Mouse (Mus musculus) heart, embryonic 15.5 days (tissue): ENCODE measurements around the gene Tmem120a. TPM values are rescaled to one million over a fixed set of nuclear protein-coding genes. Genes with fewer than 3 reads are reported as not detected.
A peak's percentile ranks its signal among the peaks of the same experiment; 100 is the strongest.

ENCODE experiments used
- ATAC-seq: fragments of 200-750 bp; cut with Nextera tagmentation; replicated peaks from 2 replicates; pipeline ENCODE4 v1.8.0; 2017; ENCODE audit warnings: low read depth, moderate TSS enrichment; ENCODE audit not compliant: insufficient number of reproducible peaks, insufficient read depth, low FRiP score
- H3K27ac ChIP-seq: fragments of 300-500 bp; sonication (generic); 2 replicates; pipeline ENCODE4 v1.5.1; 2015; ENCODE audit warnings: mild to moderate bottlenecking, inconsistent platforms
- H3K27me3 ChIP-seq: fragments of 300-500 bp; sonication (generic); 2 replicates; pipeline ENCODE4 v1.6.1; 2015; ENCODE audit warnings: inconsistent platforms
- H3K36me3 ChIP-seq: fragments of 300-500 bp; sonication (generic); 2 replicates; pipeline ENCODE4 v1.6.1; 2015; ENCODE audit warnings: mild to moderate bottlenecking, inconsistent platforms
- H3K4me1 ChIP-seq: fragments of 300-500 bp; sonication (generic); replicated peaks from 2 replicates; pipeline ENCODE4 v1.6.1; 2015; ENCODE audit warnings: inconsistent platforms
- H3K4me2 ChIP-seq: fragments of 300-500 bp; sonication (generic); 2 replicates; pipeline ENCODE4 v1.6.1; 2015; ENCODE audit warnings: inconsistent platforms, mild to moderate bottlenecking, moderate library complexity
- H3K4me3 ChIP-seq: fragments of 300-500 bp; sonication (generic); 2 replicates; pipeline ENCODE4 v1.5.1; 2015; ENCODE audit warnings: mild to moderate bottlenecking, inconsistent platforms
- H3K9ac ChIP-seq: fragments of 300-500 bp; sonication (generic); 2 replicates; pipeline ENCODE4 v1.6.1; 2015; ENCODE audit warnings: mild to moderate bottlenecking, inconsistent platforms
- H3K9me3 ChIP-seq: fragments of 300-500 bp; sonication (generic); replicated peaks from 2 replicates; pipeline ENCODE4 v1.6.1; 2016; ENCODE audit warnings: inconsistent platforms
- WGBS: fragments of 180-500 bp; shearing (Covaris S2); methylation state at CpG from one replicate; pipeline ENCODE4 v1.1.7; 2015; ENCODE audit warnings: mixed read lengths; 5-methylcytosine and 5-hydroxymethylcytosine counted together
- polyA plus RNA-seq: library from polyadenylated mRNA; unstranded; fragments of >200 nt; fragmentation: Nextera tagmentation; extraction: Ambion mirVana; gene quantifications from 2 replicates; pipeline ENCODE4 v1.2.1, GENCODE M21; 2015

The Tmem120a gene
- polyA plus RNA-seq, 1 experiment from 2014 or later = 32.9 TPM

GRCm38 (mm10) chr5:135731322-135731721, 12.9 kb downstream of the Tmem120a start:
- H3K4me1 ChIP-seq = peaks cover 15% of the 10 kb centered on the region
- H3K9me3 ChIP-seq = no peaks in the 10 kb centered on the region
- no peak overlapping the region for H3K9ac ChIP-seq
- H3K4me2 ChIP-seq = no peak overlapping the region
- H3K4me3 ChIP-seq = no peak overlapping the region
- ATAC-seq = no peak
- no peaks in the 10 kb centered on the region for H3K27me3 ChIP-seq
- H3K27ac ChIP-seq = no peak overlapping the region
- H3K36me3 ChIP-seq = peaks cover 78% of the 10 kb centered on the region
- 91% methylated on average over 16 of the region's 16 CpGs for WGBS

GRCm38 (mm10) chr5:135730916-135731315, 13.3 kb downstream of the Tmem120a start:
- no peak for ATAC-seq
- 87% methylated on average over 10 of the region's 10 CpGs for WGBS
- H3K9ac ChIP-seq = no peak overlapping the region
- H3K36me3 ChIP-seq = peaks cover 74% of the 10 kb centered on the region
- H3K4me1 ChIP-seq = peaks cover 19% of the 10 kb centered on the region
- no peaks in the 10 kb centered on the region for H3K9me3 ChIP-seq
- H3K4me2 ChIP-seq = no peak overlapping the region
- no peaks in the 10 kb centered on the region for H3K27me3 ChIP-seq
- no peak overlapping the region for H3K27ac ChIP-seq
- H3K4me3 ChIP-seq = no peak overlapping the region

GRCm38 (mm10) chr5:135730278-135730677, 14.0 kb downstream of the Tmem120a start:
- Histone ChIP-seq H3K4me2 (no peak overlapping the region), H3K27ac (no peak overlapping the region), H3K9ac (no peak overlapping the region), H3K36me3 (peaks cover 67% of the 10 kb centered on the region), H3K4me1 (peaks cover 26% of the 10 kb centered on the region), H3K4me3 (no peak overlapping the region), H3K9me3 (no peaks in the 10 kb centered on the region), H3K27me3 (no peaks in the 10 kb centered on the region)
- 89% methylated on average over 10 of the region's 10 CpGs for WGBS
- no peak for ATAC-seq

- H3K4me3 ChIP-seq = no peak overlapping the region
- ATAC-seq = no peak
- no peak overlapping the region for H3K27ac ChIP-seq
- H3K9me3 ChIP-seq = no peaks in the 10 kb centered on the region
- no peak overlapping the region for H3K9ac ChIP-seq
- peaks cover 58% of the 10 kb centered on the region for H3K36me3 ChIP-seq
- no peaks in the 10 kb centered on the region for H3K27me3 ChIP-seq
- WGBS = 90% methylated on average over 13 of the region's 13 CpGs
- peaks cover 35% of the 10 kb centered on the region for H3K4me1 ChIP-seq
- no peak overlapping the region for H3K4me2 ChIP-seq
Observed at GRCm38 (mm10) chr5:135729351-135729750, 14.9 kb downstream of the Tmem120a start.

GRCm38 (mm10) chr5:135728361-135728760, 15.9 kb downstream of the Tmem120a start:
- Histone ChIP-seq H3K36me3 (peaks cover 48% of the 10 kb centered on the region), H3K27ac (no peak overlapping the region), H3K4me1 (peaks cover 40% of the 10 kb centered on the region), H3K9ac (no peak overlapping the region), H3K4me2 (no peak overlapping the region), H3K4me3 (no peak overlapping the region), H3K9me3 (no peaks in the 10 kb centered on the region), H3K27me3 (no peaks in the 10 kb centered on the region)
- WGBS = 89% methylated on average over 13 of the region's 13 CpGs
- no peak for ATAC-seq

GRCm38 (mm10) chr5:135727871-135728270, 16.4 kb downstream of the Tmem120a start:
- Histone ChIP-seq H3K27ac (no peak overlapping the region), H3K9ac (no peak overlapping the region), H3K4me1 (peaks cover 40% of the 10 kb centered on the region), H3K4me3 (no peak overlapping the region), H3K27me3 (no peaks in the 10 kb centered on the region), H3K4me2 (no peak overlapping the region), H3K9me3 (no peaks in the 10 kb centered on the region), H3K36me3 (peaks cover 43% of the 10 kb centered on the region)
- 92% methylated on average over 9 of the region's 9 CpGs for WGBS
- ATAC-seq = no peak

- Histone ChIP-seq H3K4me2 (no peak overlapping the region), H3K4me3 (no peak overlapping the region), H3K4me1 (peaks cover 51% of the 10 kb centered on the region), H3K27ac (peak overlapping the region; percentile 79), H3K36me3 (peaks cover 32% of the 10 kb centered on the region), H3K9ac (peak overlapping the region; percentile 19; the same call in 1 of the 2 replicates), H3K27me3 (no peaks in the 10 kb centered on the region), H3K9me3 (no peaks in the 10 kb centered on the region)
- WGBS = 56% methylated on average over 2 of the region's 2 CpGs
- ATAC-seq = peak; percentile 44
Observed at GRCm38 (mm10) chr5:135726641-135727346, 17.5 kb downstream of the Tmem120a start.

GRCm38 (mm10) chr5:135725991-135726390, 18.3 kb downstream of the Tmem120a start:
- ATAC-seq = no peak
- Histone ChIP-seq H3K36me3 (peaks cover 24% of the 10 kb centered on the region), H3K4me1 (peaks cover 52% of the 10 kb centered on the region), H3K9me3 (no peaks in the 10 kb centered on the region), H3K9ac (no peak overlapping the region), H3K4me3 (0 out of 2 replicates have a peak overlapping the region, but pooled peaks have one; percentile 6), H3K27ac (peak overlapping the region; percentile 79; the same call in 1 of the 2 replicates), H3K27me3 (no peaks in the 10 kb centered on the region), H3K4me2 (peak overlapping the region; percentile 38)
- 43% methylated on average over 6 of the region's 6 CpGs for WGBS

- peak overlapping the region; percentile 47; the same call in 1 of the 2 replicates for H3K27ac ChIP-seq
- H3K9me3 ChIP-seq = no peaks in the 10 kb centered on the region
- H3K4me2 ChIP-seq = peak overlapping the region; percentile 38
- 40% methylated on average over 8 of the region's 8 CpGs for WGBS
- H3K9ac ChIP-seq = no peak overlapping the region
- H3K4me3 ChIP-seq = 0 out of 2 replicates have a peak overlapping the region, but pooled peaks have one; percentile 6
- no peaks in the 10 kb centered on the region for H3K27me3 ChIP-seq
- peaks cover 54% of the 10 kb centered on the region for H3K4me1 ChIP-seq
- peaks cover 19% of the 10 kb centered on the region for H3K36me3 ChIP-seq
- ATAC-seq = peak; percentile 40
Observed at GRCm38 (mm10) chr5:135725391-135725841, 18.8 kb downstream of the Tmem120a start.

- H3K4me2 ChIP-seq = 0 out of 2 replicates have a peak overlapping the region, but pooled peaks have one; percentile 38
- peaks cover 12% of the 10 kb centered on the region; the same call in 1 of the 2 replicates for H3K36me3 ChIP-seq
- H3K27ac ChIP-seq = peak overlapping the region; percentile 47; the same call in 1 of the 2 replicates
- ATAC-seq = peak; percentile 7; the same call in 1 of the 2 replicates
- H3K4me3 ChIP-seq = no peak overlapping the region
- peaks cover 60% of the 10 kb centered on the region for H3K4me1 ChIP-seq
- 34% methylated on average over 9 of the region's 9 CpGs for WGBS
- H3K9ac ChIP-seq = no peak overlapping the region
- no peaks in the 10 kb centered on the region for H3K9me3 ChIP-seq
- H3K27me3 ChIP-seq = no peaks in the 10 kb centered on the region
Observed at GRCm38 (mm10) chr5:135724536-135725322, 19.5 kb downstream of the Tmem120a start.

- Histone ChIP-seq H3K4me2 (no peak overlapping the region), H3K27me3 (no peaks in the 10 kb centered on the region), H3K27ac (no peak overlapping the region), H3K9ac (no peak overlapping the region), H3K4me3 (no peak overlapping the region), H3K36me3 (no peaks in the 10 kb centered on the region), H3K4me1 (peaks cover 60% of the 10 kb centered on the region), H3K9me3 (no peaks in the 10 kb centered on the region)
- WGBS = 61% methylated on average over 3 of the region's 3 CpGs
- ATAC-seq = no peak
Observed at GRCm38 (mm10) chr5:135723165-135723751, 21.0 kb downstream of the Tmem120a start.
